Mouse (Mus musculus) layer of hippocampus, adult 9-10 months (tissue): ENCODE results near the gene Plekha8.
A peak's percentile ranks its signal among the peaks of the same experiment; 100 is the strongest.

Experiments used
- DNase-seq: peaks from one replicate; pipeline ENCODE4 v3.0.0; 2022; ENCODE audit warnings: low spot score

Plekha8 gene

DNA sequence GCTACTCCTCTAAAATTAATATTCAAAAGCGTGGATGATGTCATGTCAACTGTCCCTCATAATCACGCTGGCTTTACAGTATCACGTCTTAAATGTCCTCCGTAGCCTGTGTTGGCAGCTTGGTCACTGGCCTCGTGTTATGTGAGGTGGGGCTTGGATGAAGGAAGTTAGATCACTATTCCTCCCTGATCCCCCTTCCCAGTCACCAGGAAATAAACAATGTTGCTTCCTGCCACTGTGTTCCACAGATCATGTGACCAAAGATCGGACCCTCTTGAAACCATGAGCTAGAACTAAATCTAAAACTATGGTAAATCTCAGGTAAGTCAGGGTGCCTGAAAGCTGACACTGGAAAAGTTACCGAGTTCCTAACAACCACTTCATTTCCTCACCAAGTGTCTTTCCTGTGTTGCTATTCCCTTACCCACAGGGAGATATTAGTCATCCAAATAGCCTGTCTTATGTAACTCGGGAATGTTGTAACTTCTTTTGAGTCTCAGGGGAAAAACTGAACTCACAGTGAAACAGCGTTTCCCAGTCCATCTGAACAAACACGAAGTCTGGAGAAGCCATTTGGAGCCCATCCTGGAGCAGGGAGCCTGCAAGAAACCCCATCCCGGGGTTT lies 60.7 kb downstream of the Plekha8 start:
- no peak for DNase-seq

DNA sequence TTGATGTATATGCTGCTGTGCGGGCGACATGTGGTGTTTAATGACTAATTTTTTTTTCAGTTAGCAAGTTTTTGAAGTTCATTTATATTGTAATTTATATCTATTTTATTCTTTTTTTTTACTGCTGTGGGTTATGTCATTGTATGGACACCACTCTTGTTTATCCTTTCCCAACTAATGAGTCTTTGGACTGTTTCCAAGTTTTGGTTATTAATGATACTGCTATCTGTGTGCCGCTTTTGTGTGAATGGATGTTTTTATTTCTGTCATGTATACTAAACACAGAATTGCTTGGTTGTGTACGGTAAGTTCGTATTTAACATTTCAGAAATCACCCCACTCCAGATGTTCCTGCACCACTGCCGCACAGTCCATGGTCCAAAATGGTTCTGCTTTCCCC lies 63.0 kb downstream of the Plekha8 start:
- no peak for DNase-seq

DNA sequence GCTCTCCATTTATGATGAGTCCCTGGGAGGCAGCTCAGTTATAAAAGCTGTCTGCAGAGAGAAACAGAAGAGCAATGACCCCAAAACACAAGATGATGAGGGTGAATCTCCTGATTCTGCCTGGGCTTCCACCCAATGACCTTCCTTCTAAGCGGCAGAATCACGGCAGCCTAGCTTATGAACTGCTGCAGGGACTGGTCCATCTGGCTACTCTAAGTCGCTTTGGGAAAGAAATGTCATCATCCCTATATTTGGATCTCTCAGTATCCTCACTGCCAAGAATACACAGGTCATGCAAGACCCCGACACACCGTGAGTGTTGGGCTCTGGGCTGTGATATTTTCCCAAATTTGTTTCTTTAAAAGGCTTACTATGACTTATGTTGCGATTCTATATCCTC lies 75.0 kb downstream of the Plekha8 start:
- no peak for DNase-seq

DNA sequence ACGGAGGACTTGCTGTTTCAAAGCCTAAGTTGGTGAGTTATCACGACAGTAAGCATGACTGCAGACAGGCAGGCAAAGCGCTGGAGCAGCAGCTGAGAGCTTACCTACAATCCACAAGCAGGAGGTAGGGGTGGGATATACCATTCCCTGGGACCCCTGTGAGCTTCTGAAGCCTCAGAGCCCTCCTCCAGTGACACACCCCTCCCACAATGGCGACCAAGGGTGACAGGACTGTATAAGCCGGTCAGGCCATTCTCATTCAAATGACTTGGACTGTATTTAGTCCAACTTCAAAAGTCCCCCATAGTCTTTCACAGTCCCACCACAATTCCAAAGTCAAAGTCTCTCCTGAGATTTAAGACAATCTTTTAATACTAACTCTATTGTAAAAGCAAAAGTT lies 78.0 kb downstream of the Plekha8 start:
- no peak for DNase-seq

DNA sequence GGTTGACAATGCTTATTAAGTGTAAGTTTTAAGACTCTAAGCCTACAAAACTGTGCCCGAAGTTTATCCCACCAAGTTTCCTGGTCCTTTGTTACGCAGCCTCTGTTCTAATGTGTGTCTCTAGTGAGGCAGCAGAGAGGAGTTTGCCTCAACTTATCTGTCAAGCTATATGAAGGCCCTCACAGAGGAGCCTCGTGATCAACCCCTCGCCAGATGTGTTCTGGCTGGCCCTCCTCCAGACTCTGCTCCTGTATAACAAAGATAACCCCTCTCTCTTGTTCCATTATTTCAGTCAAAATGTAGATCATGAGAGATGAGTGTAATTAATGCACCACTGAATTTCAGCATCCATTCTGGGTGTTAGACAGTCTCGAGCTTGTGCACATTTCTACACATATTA lies 84.8 kb downstream of the Plekha8 start:
- no peak for DNase-seq

- peak; percentile 87 for DNase-seq
These were observed 86.2 kb downstream of the Plekha8 start, which contains the start of gene Mturn for GRCm38 (mm10) chr6:54680891-54681745. Gene Mturn (plus strand): TSS chr6:54681624.

- DNase-seq: no peak
These were observed 87.0 kb downstream of the Plekha8 start for GRCm38 (mm10) chr6:54681746-54682428.

GRCm38 (mm10) chr6:54684085-54684484 lies 89.2 kb downstream of the Plekha8 start:
- DNase-seq: no peak

GRCm38 (mm10) chr6:54685103-54685502 lies 90.2 kb downstream of the Plekha8 start:
- no peak for DNase-seq

DNA sequence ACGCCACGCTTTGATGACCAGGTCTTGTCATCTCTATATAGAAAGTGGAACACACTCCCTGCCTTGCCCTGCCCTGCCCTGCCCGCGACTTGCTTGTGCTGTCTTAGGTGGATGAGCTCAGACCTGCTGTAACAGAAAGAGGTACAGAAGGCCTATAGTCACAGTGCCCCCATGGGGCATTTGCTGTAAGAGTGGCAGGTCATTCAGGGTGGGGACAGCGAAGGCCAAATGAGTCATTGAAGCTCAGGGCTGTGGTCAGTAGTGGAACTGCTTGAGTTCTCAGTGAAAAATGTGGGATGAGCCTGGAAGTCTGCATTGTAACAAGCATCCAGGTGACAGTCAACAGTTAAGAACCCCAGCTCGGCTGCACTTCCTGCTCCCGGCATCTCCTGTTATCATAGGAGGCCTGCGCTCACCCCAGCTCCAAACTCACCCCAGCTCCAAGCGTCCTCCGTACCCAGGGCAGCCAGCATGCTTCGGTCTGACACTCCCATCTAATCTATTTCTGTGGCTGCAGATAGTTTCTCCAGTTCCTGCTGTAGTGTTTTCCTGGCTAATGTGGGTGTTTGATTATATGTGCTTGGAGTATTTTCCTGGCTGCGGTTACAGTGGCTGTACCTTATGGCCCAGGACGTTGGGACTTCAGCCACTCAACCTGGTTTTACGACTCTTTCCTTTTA lies 90.9 kb downstream of the Plekha8 start:
- no peak for DNase-seq

- no peak for DNase-seq
These were observed 92.2 kb downstream of the Plekha8 start for GRCm38 (mm10) chr6:54686946-54687737.

DNA sequence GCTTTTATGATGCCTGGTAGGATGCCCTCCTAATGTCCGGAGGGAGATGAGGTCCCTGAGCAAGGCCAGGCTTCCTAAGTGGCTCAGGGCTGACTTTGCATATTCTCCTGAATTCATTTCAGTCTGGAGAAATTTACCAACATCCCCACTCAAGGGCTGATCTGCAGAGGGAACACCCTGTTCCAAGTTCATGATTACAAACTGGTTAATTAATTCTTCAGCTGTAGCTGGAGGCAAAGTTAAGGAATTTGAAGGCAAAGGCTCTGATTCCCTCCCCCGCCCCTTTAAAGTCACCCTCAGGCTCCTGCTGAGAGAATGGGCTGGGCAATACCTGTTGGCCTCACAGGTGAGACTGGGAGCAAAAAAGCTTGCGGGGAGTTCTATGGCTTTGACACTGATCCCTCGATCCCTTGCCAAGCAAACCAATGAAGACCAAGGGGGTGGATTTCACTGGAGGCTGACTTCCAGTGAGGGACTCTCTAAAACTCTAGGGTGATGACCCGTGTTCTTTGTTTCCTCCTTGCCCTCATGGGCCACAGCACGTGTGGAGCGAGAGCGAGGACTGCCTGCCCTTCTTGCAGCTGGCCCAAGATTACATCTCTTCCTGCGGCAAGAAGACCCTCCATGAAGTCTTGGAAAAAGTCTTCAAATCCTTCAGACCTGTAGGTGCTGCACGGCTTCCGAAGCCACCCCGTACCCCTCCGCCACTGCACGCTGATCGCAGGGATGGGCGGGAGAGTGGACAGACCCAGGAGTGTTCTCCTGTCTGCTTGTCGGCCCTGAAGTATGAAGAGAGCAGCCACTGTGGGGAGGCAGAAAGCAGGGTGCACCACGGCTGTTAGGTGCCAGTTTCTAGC lies 93.8 kb downstream of the Plekha8 start:
- no peak for DNase-seq

GRCm38 (mm10) chr6:54689686-54690085 lies 94.8 kb downstream of the Plekha8 start:
- no peak for DNase-seq

DNA sequence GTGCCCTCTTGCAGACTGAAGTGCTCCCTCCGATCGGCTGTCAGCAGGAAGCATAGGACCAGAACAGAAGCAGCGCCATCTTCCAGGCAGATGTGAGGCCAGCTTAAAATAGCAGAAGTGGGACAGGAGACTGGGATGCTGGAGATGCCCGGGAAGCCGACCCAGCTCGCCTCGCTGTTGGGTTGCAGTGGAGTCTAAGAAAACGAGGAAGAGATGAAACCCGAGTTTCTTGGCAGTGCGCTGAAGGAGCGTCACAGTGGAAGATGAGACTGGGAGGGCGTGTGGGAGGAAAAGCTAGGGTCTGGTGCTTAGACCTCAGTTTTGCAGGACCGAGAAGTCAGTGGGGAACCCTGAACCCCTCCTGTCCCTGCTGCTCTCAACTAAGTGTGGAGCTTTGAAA lies 95.9 kb downstream of the Plekha8 start:
- no peak for DNase-seq

DNA sequence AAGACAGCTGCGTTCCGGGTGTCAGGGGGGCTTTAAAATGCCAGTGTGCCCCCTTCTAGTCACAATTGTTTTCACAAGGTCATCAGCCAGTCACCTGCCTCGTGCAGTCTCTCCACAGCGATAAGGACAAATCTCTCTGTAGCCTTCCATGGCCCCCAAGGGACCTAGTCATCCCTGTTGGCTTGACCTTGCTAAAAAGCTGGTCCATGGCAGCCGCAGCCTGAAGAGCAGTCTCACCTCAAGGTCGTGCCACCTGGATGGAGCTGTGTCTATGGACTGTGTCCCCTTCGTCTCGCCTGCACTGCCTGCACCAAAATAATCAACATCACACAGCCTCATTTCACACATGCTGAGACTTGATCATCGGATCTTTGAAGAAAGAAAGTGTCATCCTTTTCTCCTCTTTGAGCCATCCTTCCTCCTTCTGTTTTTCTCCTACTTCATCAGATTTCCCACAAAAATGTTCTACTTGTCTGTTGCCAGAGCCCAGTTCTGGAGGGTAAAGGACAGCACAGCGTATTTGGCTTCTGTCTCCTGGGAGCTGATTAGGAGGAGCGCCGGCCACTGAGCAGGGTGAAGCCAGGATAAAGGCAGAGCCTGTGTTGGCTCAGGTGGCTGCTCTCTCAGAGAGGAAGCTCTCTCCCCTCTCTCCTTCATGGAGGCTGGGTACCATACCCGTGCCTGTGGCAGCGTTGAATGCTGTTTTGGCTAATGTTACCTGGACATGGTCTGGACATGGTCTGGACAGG lies 96.6 kb downstream of the Plekha8 start:
- DNase-seq: no peak

DNA sequence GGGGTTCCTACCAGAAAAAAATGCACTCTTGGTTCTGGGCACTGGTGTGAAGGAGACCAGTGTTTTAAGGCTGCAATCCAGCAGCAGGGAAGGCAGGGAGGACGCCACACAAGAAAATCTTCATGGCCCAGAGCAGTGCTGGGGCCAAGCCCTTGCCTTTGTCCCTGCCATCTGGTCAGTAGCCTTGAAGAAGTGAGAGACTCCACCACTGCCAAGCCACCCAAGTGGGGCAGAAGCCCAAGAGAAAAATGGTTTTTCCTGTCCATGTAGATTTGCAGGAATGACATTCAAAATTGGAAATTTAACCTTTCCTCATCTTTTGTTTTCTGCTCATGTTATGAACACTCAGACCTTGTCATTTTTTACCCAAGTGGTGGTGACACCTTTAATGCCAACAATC lies 97.3 kb downstream of the Plekha8 start:
- DNase-seq: no peak

DNA sequence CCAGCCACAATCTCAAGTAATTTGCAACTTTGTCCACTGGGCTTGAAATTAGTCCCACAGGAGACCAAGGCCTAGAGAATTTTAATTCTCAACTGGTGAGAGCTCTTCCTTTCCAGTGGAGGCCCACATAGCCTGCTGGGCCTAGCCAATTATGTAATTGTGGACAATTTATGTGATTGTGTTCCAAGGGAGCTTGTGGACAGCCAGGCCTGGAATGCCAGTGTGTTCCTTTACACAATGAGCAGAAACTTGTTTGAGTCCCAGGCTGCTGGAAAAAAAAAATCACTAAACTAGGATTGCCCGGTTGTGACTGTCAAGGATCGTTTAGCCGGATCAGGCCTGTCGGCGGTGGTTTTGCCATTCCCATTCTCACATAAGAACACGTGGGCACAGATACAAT lies 98.4 kb downstream of the Plekha8 start:
- no peak for DNase-seq
